Mouse (Mus musculus) MEL (cell line): ENCODE data around the gene Zfp809. TPM values are rescaled to one million over a fixed set of nuclear protein-coding genes. Genes with fewer than 3 reads are reported as not detected.

Experiments used
- DNase-seq: peaks from one replicate; pipeline ENCODE4 v3.0.0; 2011; ENCODE audit warnings: low read depth, low spot score
- H3K27ac ChIP-seq: 2 replicates; pipeline ENCODE4 v1.5.1; 2012; ENCODE audit warnings: low read depth, mild to moderate bottlenecking, control low read depth, low read length, moderate library complexity; ENCODE audit not compliant: control insufficient read depth
- H3K27me3 ChIP-seq, 2 experiments: fragments of 150-350 bp in 1 of 2; sonication (generic) in 1 of 2; 2 replicates each; pipeline ENCODE4 v1.6.1; 2012; ENCODE audit warnings: low read length in 2 of 2, mild to moderate bottlenecking in 2 of 2, improper control_type of control experiment in 1 of 2, moderate library complexity in 1 of 2; ENCODE audit not compliant: insufficient read depth in 2 of 2, control insufficient read depth in 1 of 2
- H3K36me3 ChIP-seq, 2 experiments: 2 replicates each; pipeline ENCODE4 v1.6.1; 2012 to 2014; ENCODE audit warnings: low read length in 2 of 2, improper control_type of control experiment in 1 of 2, inconsistent platforms in 1 of 2, mild to moderate bottlenecking in 1 of 2; ENCODE audit not compliant: insufficient read depth in 2 of 2, control insufficient read depth in 1 of 2
- H3K4me1 ChIP-seq, 2 experiments: fragments of 150-350 bp in 1 of 2; sonication (generic) in 1 of 2; 2 replicates each; pipeline ENCODE4 v1.6.1; 2012; ENCODE audit warnings: low read length in 2 of 2, improper control_type of control experiment in 1 of 2, mild to moderate bottlenecking in 1 of 2; ENCODE audit not compliant: insufficient read depth in 2 of 2, control insufficient read depth in 1 of 2
- H3K4me3 ChIP-seq, 2 experiments: fragments of 150-350 bp in 1 of 2; sonication (generic) in 1 of 2; 2 replicates each; pipeline ENCODE4 v1.5.1; 2012; ENCODE audit warnings: low read depth in 2 of 2, low read length in 2 of 2, mild to moderate bottlenecking in 2 of 2, moderate library complexity in 2 of 2, control low read depth in 1 of 2, improper control_type of control experiment in 1 of 2; ENCODE audit not compliant: control insufficient read depth in 1 of 2, insufficient read depth in 1 of 2
- H3K79me2 ChIP-seq: 2 replicates; pipeline ENCODE4 v1.6.1; 2012; ENCODE audit warnings: mild to moderate bottlenecking, low read length, moderate library complexity; ENCODE audit not compliant: control insufficient read depth, poor library complexity, insufficient read depth
- H3K9ac ChIP-seq: 2 replicates; pipeline ENCODE4 v1.6.1; 2012; ENCODE audit warnings: low read depth, mild to moderate bottlenecking, control low read depth, low read length, moderate library complexity; ENCODE audit not compliant: control insufficient read depth, poor library complexity, severe bottlenecking
- H3K9me3 ChIP-seq: fragments of 150-350 bp; sonication (generic); replicated peaks from 2 replicates; pipeline ENCODE4 v1.6.1; 2012; ENCODE audit warnings: mild to moderate bottlenecking, low read length, improper control_type of control experiment, moderate library complexity; ENCODE audit not compliant: insufficient read depth
- CHD2 ChIP-seq: IDR thresholded peaks from 2 replicates; pipeline ENCODE4 v1.6.1; 2011; ENCODE audit warnings: low read length, improper control_type of control experiment
- CTCF ChIP-seq, 3 experiments: IDR thresholded peaks in 2 of 3; conservative IDR thresholded peaks in 1 of 3; 2 replicates each; pipeline ENCODE4 v1.5.1; 2011 to 2012; ENCODE audit warnings: low read length in 3 of 3, low read depth in 2 of 3, mild to moderate bottlenecking in 2 of 3, improper control_type of control experiment in 1 of 3, inconsistent platforms in 1 of 3, mixed read lengths in 1 of 3, moderate library complexity in 1 of 3; ENCODE audit not compliant: control insufficient read depth in 1 of 3, insufficient read depth in 1 of 3, poor library complexity in 1 of 3, severe bottlenecking in 1 of 3
- ELF1 ChIP-seq: IDR thresholded peaks from 2 replicates; pipeline ENCODE4 v1.6.1; 2014; ENCODE audit warnings: low read depth, mild to moderate bottlenecking, inconsistent platforms, low read length, improper control_type of control experiment, moderate library complexity
- GATA1 ChIP-seq: IDR thresholded peaks from 2 replicates; pipeline ENCODE4 v1.6.1; 2011; ENCODE audit warnings: low read depth, low read length, improper control_type of control experiment
- JUND ChIP-seq: IDR thresholded peaks from 2 replicates; pipeline ENCODE4 v1.6.1; 2011; ENCODE audit warnings: low read depth, mild to moderate bottlenecking, improper control_type of control experiment, low read length
- KAT2A ChIP-seq: conservative IDR thresholded peaks from 2 replicates; pipeline ENCODE4 v1.6.1; 2012; ENCODE audit warnings: low read depth, low read length, improper control_type of control experiment, inconsistent platforms
- MAFK ChIP-seq: IDR thresholded peaks from 2 replicates; pipeline ENCODE4 v1.6.1; 2011; ENCODE audit warnings: low read depth, mild to moderate bottlenecking, low read length, improper control_type of control experiment, borderline replicate concordance
- MEF2A ChIP-seq: IDR thresholded peaks from 2 replicates; pipeline ENCODE4 v1.6.1; 2014; ENCODE audit warnings: low read depth, mild to moderate bottlenecking, inconsistent platforms, low read length, improper control_type of control experiment; ENCODE audit not compliant: poor library complexity, insufficient replicate concordance, severe bottlenecking; ENCODE audit errors: extremely low read depth
- MYB ChIP-seq: IDR thresholded peaks from 2 replicates; pipeline ENCODE4 v1.6.1; 2011; ENCODE audit warnings: mild to moderate bottlenecking, low read depth, low read length, improper control_type of control experiment
- MYC ChIP-seq: IDR thresholded peaks from 2 replicates; pipeline ENCODE4 v1.6.1; 2011; ENCODE audit warnings: low read depth, mild to moderate bottlenecking, low read length, improper control_type of control experiment, moderate library complexity
- NELFE ChIP-seq: IDR thresholded peaks from 2 replicates; pipeline ENCODE4 v1.6.1; 2011; ENCODE audit warnings: low read depth, low read length, improper control_type of control experiment
- POLR2AphosphoS2 ChIP-seq: IDR thresholded peaks from 2 replicates; pipeline ENCODE4 v1.6.1; 2011; ENCODE audit warnings: low read length, improper control_type of control experiment
- POLR2AphosphoS5 ChIP-seq: IDR thresholded peaks from 2 replicates; pipeline ENCODE4 v1.6.1; 2012; ENCODE audit warnings: low read depth, borderline replicate concordance, mild to moderate bottlenecking, inconsistent platforms, low read length, moderate library complexity, mixed read lengths
- TAL1 ChIP-seq: IDR thresholded peaks from 2 replicates; pipeline ENCODE4 v1.6.1; 2012; ENCODE audit warnings: mild to moderate bottlenecking, inconsistent platforms, low read length, moderate library complexity, mixed read lengths
- TBP ChIP-seq: IDR thresholded peaks from 2 replicates; pipeline ENCODE4 v1.8.0; 2011; ENCODE audit warnings: low read depth, low read length, improper control_type of control experiment
- UBTF ChIP-seq: IDR thresholded peaks from 2 replicates; pipeline ENCODE4 v1.6.1; 2012; ENCODE audit warnings: low read depth, mild to moderate bottlenecking, inconsistent platforms, low read length, improper control_type of control experiment, moderate library complexity, borderline replicate concordance; ENCODE audit not compliant: insufficient read depth
- USF2 ChIP-seq, 2 experiments: IDR thresholded peaks; 2 replicates each; pipeline ENCODE4 v1.6.1; 2011 to 2012; ENCODE audit warnings: improper control_type of control experiment in 2 of 2, low read length in 2 of 2, borderline replicate concordance in 1 of 2, inconsistent platforms in 1 of 2, low read depth in 1 of 2, mild to moderate bottlenecking in 1 of 2; ENCODE audit not compliant: insufficient read depth in 1 of 2
- ZMIZ1 ChIP-seq: IDR thresholded peaks from 2 replicates; pipeline ENCODE4 v1.6.1; 2012; ENCODE audit warnings: low read depth, mild to moderate bottlenecking, inconsistent platforms, low read length, improper control_type of control experiment, moderate library complexity
- ZNF384 ChIP-seq: IDR thresholded peaks from 2 replicates; pipeline ENCODE4 v1.6.1; 2012; ENCODE audit warnings: low read depth, mild to moderate bottlenecking, inconsistent platforms, low read length, improper control_type of control experiment
- polyA plus RNA-seq, 2 experiments: library from polyadenylated mRNA; stranded (reverse) in 1 of 2; unstranded in 1 of 2; fragments of >175 nt in 1 of 2; fragments of >200 nt in 1 of 2; gene quantifications; 2 replicates each; pipeline versions ENCODE4 v1.2.1 to v1.2.4; 2012; ENCODE audit warnings: low replicate concordance in 2 of 2, low read depth in 1 of 2; ENCODE audit not compliant: insufficient read length in 2 of 2, insufficient read depth in 1 of 2, missing spikeins in 1 of 2
- total RNA-seq: library from RNA; depleted of rRNA; stranded (reverse); fragments of 300-350 nt; gene quantifications from 2 replicates; pipeline ENCODE4 v1.2.3, GENCODE M21; 2012

Zfp809 gene
- total and polyA plus RNA-seq, 3 experiments: 67.8 to 101 TPM; not detected in 1

GRCm38 (mm10) chr9:22240001-22240400, 14.5 kb downstream of the Zfp809 start:
- Histone ChIP-seq H3K27me3 (no peaks in the 10 kb centered on the region), H3K36me3 (peaks cover 0 to 70% of the 10 kb centered on the region in 2 experiments; a peak in 2 of 4 replicates), H3K9ac (no peak overlapping the region), H3K27ac (no peak overlapping the region), H3K4me1 (no peaks in the 10 kb centered on the region), H3K9me3 (no peaks in the 10 kb centered on the region), H3K79me2 (peaks cover 3% of the 10 kb centered on the region; the same call in 1 of the 2 replicates)
- no peak for DNase-seq
- no peak for TF ChIP-seq MAFK
- TF ChIP-seq MYB: no peak
- no peak for TF ChIP-seq POLR2AphosphoS2
- TF ChIP-seq NELFE: no peak
- no peak for TF ChIP-seq ZMIZ1
- no peak; the same call in 1 of the 2 replicates for TF ChIP-seq KAT2A
- TF ChIP-seq, all 39 proteins: peak for 0
- no peak overlapping the region for H3K4me3 ChIP-seq

GRCm38 (mm10) chr9:22244242-22244641, 18.7 kb downstream of the Zfp809 start:
- H3K36me3 ChIP-seq: peaks cover 0 to 45% of the 10 kb centered on the region in 2 experiments; a peak in 2 of 4 replicates
- no peaks in the 10 kb centered on the region for H3K9me3 ChIP-seq
- no peaks in the 10 kb centered on the region for H3K4me1 ChIP-seq
- no peaks in the 10 kb centered on the region for H3K27me3 ChIP-seq
- H3K4me3 ChIP-seq: no peak overlapping the region
- H3K27ac ChIP-seq: no peak overlapping the region
- H3K9ac ChIP-seq: no peak overlapping the region
- H3K79me2 ChIP-seq: no peaks in the 10 kb centered on the region
- DNase-seq: peak; percentile 53
- TF ChIP-seq GATA1: no peak; the same call in 1 of the 2 replicates
- no peak for TF ChIP-seq TBP
- no peak for TF ChIP-seq USF2 (IDR thresholded peaks at IDR 0.05; ENCODE audit: borderline replicate concordance in 1 of 2, insufficient read depth in 1 of 2, low read depth in 1 of 2, low read length in 2 of 2)
- TF ChIP-seq ZNF384: no peak
- no peak for TF ChIP-seq JUND
- no peak for TF ChIP-seq MAFK
- TF ChIP-seq MYB: no peak
- TF ChIP-seq CHD2: no peak
- no peak for TF ChIP-seq MEF2A
- peak; percentile 88 for TF ChIP-seq POLR2AphosphoS5
- no peak for TF ChIP-seq UBTF
- no peak for TF ChIP-seq CTCF (IDR thresholded peaks at IDR 0.05 in 2 of 3, conservative IDR thresholded peaks at IDR 0.05 in 1 of 3; ENCODE audit: control insufficient read depth in 1 of 3, insufficient read depth in 1 of 3, low read depth in 2 of 3, low read length in 3 of 3, poor library complexity in 1 of 3, severe bottlenecking in 1 of 3)
- no peak for TF ChIP-seq MYC
- TF ChIP-seq ELF1: no peak
- peak; percentile 65 for TF ChIP-seq TAL1
- peak; percentile 38; the same call in 1 of the 2 replicates for TF ChIP-seq POLR2AphosphoS2
